Mouse (Mus musculus) ES-CJ7 (cell line): ENCODE measurements around the gene Gm17374.
"Not testable (repeated sequence)": the region's sequence is repeated elsewhere in the genome, so short reads cannot be mapped to it uniquely, and the experiment has no call there.

ENCODE experiments used
- DNase-seq: peaks from one replicate; pipeline ENCODE4 v3.0.0; 2011; ENCODE audit warnings: low read depth, low spot score

Gm17374 gene

GRCm38 (mm10) chr2:140151743-140152142, at the start of gene Gm17374:
Gene Gm17374 (plus strand): TSS chr2:140152043.
- not testable (repeated sequence) for DNase-seq

GRCm38 (mm10) chr2:140104951-140105350, 46.9 kb upstream of the Gm17374 start:
- DNase-seq, result no peak

GRCm38 (mm10) chr2:140107641-140108040, 44.2 kb upstream of the Gm17374 start:
- DNase-seq, result no peak

- DNase-seq, result no peak
These were observed 42.9 kb upstream of the Gm17374 start for GRCm38 (mm10) chr2:140108945-140109344.

- DNase-seq, result no peak
These were observed 38.0 kb upstream of the Gm17374 start for GRCm38 (mm10) chr2:140113851-140114250.

GRCm38 (mm10) chr2:140125516-140125915, 26.3 kb upstream of the Gm17374 start:
- peak; percentile 60 for DNase-seq

GRCm38 (mm10) chr2:140159186-140159730, 7.4 kb downstream of the Gm17374 start:
- DNase-seq, result peak; percentile 19

GRCm38 (mm10) chr2:140163351-140163854, 11.6 kb downstream of the Gm17374 start:
- DNase-seq, result no peak

GRCm38 (mm10) chr2:140169057-140169456, 17.2 kb downstream of the Gm17374 start:
- no peak for DNase-seq

GRCm38 (mm10) chr2:140170127-140170802, 18.4 kb downstream of the Gm17374 start, which contains the start of the genes Esf1 and Ndufaf5:
Gene Esf1 (minus strand): TSS chr2:140170564.
Gene Ndufaf5 (plus strand): TSS chr2:140170649.
- DNase-seq, result peak; percentile 99

GRCm38 (mm10) chr2:140170803-140171553, 19.1 kb downstream of the Gm17374 start:
- peak; percentile 91 for DNase-seq

GRCm38 (mm10) chr2:140185685-140186210, 33.9 kb downstream of the Gm17374 start:
- peak; percentile 63 for DNase-seq

GRCm38 (mm10) chr2:140200713-140201112, 48.9 kb downstream of the Gm17374 start:
- no peak for DNase-seq

GRCm38 (mm10) chr2:140202573-140202972, 50.7 kb downstream of the Gm17374 start:
- no peak for DNase-seq
